Mouse (Mus musculus): ENCODE data around the gene Lonrf3. TPM values are rescaled to one million over a fixed set of nuclear protein-coding genes. Genes with fewer than 3 reads are reported as not detected.

The Lonrf3 gene
- polyA plus RNA-seq (2012): not detected in 2 replicates

GRCm38 (mm10) chrX:36328271-36329039 lies at the start of gene Lonrf3:
Gene Lonrf3, plus strand, starts transcription at chrX:36328353.
- TF ChIP-seq GATA1 (IDR thresholded peaks at IDR 0.05; ENCODE audit: low read length): no peak

DNA sequence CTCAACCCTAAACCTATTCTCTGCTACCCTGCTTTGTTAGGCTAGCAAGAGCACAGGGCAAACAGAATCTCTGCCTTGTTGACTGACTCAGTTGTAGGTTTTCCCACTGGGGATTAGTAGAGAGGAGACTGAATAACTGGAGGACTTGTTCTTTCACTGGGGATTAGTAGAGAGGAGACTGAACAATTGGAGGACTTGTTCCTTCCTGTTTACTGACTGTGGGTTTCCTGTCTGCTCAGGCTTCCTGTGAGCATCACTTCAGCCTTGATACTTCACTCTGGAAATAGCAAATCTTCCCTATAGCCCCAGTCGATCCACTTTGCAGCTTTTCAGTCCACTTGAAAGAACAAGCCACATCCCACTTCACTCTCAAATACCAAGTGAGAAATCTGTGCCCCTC lies 49.4 kb upstream of the Lonrf3 start:
- TF ChIP-seq GATA1 (IDR thresholded peaks at IDR 0.05; ENCODE audit: low read length): no peak

DNA sequence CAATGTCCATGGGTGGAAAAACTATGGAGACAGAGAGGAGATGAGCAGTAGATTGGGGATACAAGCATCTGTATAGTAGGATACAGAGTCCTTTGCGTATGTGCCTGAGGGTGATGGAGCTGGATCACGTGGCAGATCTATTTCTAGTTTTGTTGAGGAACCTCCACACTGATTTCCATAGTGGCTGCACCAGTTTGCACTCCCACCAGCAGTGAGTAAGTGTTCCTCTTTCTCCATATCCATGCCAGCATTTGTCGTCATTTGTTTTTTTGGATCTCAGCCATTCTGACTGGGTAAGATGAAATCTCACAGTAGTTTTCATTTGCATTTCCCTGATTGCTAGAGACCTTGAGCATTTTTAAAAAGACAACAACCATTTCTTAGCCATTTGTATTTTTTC lies 16.7 kb upstream of the Lonrf3 start:
- no peak for TF ChIP-seq GATA1 (IDR thresholded peaks at IDR 0.05; ENCODE audit: low read length)

DNA sequence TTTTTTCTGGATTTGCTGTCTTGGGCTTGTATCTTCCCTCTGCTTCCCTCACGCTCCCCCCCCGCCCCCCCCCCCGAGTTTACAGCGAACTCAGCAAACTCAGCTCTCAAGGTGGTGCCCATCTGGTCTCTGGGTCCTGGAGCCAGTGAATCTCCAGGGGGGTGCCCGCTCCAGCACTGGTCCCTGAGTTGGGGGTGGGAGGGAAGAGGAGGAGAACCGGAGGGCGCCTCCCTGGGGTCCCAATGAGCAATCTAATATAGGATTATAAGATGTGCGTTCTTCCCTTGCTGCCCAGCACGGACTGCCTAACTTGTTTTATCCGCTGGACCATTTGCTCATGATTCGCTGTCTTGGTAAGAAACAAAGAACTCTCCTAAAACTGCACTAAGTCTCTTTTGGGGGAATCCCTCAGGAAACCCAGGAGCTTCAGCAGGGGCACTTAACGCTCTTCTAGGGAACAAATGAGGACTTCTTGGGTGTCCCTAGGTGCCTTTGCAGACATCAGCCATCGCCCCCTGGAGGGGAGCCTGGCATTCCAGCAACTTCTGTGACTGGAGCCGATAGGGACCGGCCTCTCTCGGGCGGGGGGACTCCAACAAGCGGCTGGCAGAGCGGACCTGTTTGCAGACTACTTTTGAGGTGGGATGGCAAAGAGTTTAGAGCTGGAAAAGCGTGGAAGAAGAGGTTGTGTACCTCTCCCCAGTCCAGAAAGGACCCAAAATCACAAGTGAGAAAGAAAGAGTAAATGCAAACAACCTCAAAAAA lies 480 bp upstream of the Lonrf3 start:
- TF ChIP-seq GATA1 (IDR thresholded peaks at IDR 0.05; ENCODE audit: low read length): no peak

GRCm38 (mm10) chrX:36329040-36329649 lies 992 bp downstream of the Lonrf3 start:
- TF ChIP-seq GATA1 (IDR thresholded peaks at IDR 0.05; ENCODE audit: low read length): no peak

- TF ChIP-seq GATA1 (IDR thresholded peaks at IDR 0.05; ENCODE audit: low read length): no peak
These were observed 1.8 kb downstream of the Lonrf3 start for GRCm38 (mm10) chrX:36329849-36330411.

- TF ChIP-seq GATA1 (IDR thresholded peaks at IDR 0.05; ENCODE audit: low read length): no peak
These were observed 24.3 kb downstream of the Lonrf3 start for GRCm38 (mm10) chrX:36352446-36352845.

DNA sequence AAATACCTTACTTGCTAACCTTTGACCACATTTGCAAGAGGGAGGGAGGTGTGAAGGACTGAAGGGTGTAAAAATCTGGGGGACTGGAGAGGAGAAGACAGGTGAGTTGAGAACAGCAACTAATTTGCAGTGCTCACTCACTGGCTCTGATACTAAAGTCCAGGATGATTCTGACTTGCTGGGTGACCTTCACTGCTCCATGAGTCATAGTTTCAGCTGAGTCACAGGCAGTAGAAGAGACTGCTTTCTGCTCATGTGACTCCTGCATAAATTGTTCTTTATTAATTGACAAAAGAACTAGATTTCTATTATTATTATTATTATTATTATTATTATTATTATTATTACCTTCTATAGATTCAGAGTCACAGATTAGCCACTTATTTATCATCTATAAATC lies 57.2 kb downstream of the Lonrf3 start:
- TF ChIP-seq GATA1 (IDR thresholded peaks at IDR 0.05; ENCODE audit: low read length): no peak

- TF ChIP-seq GATA1 (IDR thresholded peaks at IDR 0.05; ENCODE audit: low read length): no peak
These were observed 61.8 kb downstream of the Lonrf3 start for GRCm38 (mm10) chrX:36389971-36390370.

DNA sequence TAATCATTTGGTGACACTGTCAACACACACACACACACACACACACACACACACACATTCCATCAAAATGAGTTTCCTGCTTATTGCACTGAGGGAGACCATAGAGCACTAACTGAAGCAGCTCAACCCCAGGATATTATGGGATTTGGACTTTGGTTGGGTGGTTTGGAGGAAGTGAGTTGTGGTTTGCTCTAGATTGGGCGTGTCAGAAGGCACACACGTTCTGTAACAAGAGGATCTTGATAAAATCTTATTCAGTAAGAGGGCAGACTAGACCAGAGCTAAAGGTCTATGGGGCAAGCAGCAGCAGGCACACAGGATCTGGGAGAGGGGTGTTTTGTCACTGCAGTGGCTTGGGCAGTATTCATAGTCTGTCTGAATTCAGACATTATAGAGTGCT lies 62.4 kb downstream of the Lonrf3 start:
- no peak for TF ChIP-seq GATA1 (IDR thresholded peaks at IDR 0.05; ENCODE audit: low read length)

- TF ChIP-seq GATA1 (IDR thresholded peaks at IDR 0.05; ENCODE audit: low read length): no peak
These were observed 64.5 kb downstream of the Lonrf3 start for GRCm38 (mm10) chrX:36392672-36393071.

- TF ChIP-seq GATA1 (IDR thresholded peaks at IDR 0.05; ENCODE audit: low read length): no peak
These were observed 65.1 kb downstream of the Lonrf3 start for GRCm38 (mm10) chrX:36393279-36393678.

GRCm38 (mm10) chrX:36400980-36401379 lies 72.8 kb downstream of the Lonrf3 start, which contains the start of gene Gm6268:
Gene Gm6268, plus strand, starts transcription at chrX:36401280.
- TF ChIP-seq GATA1 (IDR thresholded peaks at IDR 0.05; ENCODE audit: low read length): no peak

- no peak for TF ChIP-seq GATA1 (IDR thresholded peaks at IDR 0.05; ENCODE audit: low read length)
These were observed 74.2 kb downstream of the Lonrf3 start for GRCm38 (mm10) chrX:36402316-36402715.

Other genes starting within 250 kb of the Lonrf3 start
- gene Il13ra1, start 216.2 kb upstream of the Lonrf3 start, polyA plus RNA-seq (2012): not detected in 2 replicates
- not detected in 2 replicates for gene Zcchc12, start 132.4 kb upstream of the Lonrf3 start, polyA plus RNA-seq (2012)
- not detected in 2 replicates for gene Gm6268, start 72.9 kb downstream of the Lonrf3 start, polyA plus RNA-seq (2012)
- 0.04 TPM in 1 of 2 replicates, not detected in the other for gene Gm14569, start 163.5 kb downstream of the Lonrf3 start, polyA plus RNA-seq (2012)

Data from G1E-ER4 (cell line).